Mouse (Mus musculus) kidney, adult 8-10 months (tissue): ENCODE results near the gene Cep63.

Experiments used
- DNase-seq, 2 experiments: peaks; one replicate each; pipeline ENCODE4 v3.0.0; 2022

Cep63 gene

DNA sequence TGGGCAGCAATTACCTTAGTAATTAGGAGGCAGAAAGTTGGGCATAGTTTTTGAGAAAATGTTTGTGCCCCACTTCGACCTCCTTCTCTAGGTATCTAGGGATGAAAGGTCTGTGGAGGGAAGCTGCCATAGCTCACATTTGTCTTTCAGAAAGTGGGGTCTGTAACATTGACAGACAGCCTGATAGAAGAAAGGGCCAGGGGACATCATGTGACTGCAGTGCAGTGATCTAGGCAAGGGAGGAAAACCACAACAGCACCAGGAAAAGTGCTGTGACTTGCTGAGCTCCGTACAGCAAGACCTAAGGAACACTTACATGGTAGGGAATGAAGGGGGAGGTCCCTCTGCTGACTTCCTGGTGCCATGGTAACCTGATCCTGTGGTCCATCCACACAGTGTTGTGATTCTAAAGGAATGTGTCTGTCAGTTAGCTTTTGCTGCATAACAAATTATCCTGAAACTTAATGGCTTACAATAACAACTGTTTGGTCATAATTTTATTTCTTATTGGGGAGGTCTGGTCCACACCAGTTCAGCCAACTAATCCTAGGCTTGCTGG, 5.3 kb upstream of the Cep63 start:
- no peak for DNase-seq

DNA sequence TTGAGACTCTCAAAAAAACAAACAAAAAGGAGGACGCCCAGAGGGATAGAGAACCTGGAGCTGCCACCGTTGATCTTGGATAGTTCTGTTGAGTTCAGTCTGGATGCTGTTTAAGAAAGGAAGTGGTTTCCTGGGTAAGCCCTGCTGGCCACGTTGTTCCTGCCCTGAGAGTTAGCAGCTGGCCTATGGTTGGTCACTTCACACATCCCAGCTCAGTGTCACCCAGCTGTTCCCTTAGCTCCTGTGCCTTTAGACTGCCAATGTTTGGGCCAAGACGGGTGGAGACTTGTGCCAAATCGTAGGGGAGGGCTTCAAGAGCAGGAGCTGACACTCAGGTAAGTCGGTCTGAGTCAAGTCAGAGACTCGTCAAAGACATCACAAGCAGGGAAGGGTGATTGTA, 2.7 kb upstream of the Cep63 start:
- no peak for DNase-seq

DNA sequence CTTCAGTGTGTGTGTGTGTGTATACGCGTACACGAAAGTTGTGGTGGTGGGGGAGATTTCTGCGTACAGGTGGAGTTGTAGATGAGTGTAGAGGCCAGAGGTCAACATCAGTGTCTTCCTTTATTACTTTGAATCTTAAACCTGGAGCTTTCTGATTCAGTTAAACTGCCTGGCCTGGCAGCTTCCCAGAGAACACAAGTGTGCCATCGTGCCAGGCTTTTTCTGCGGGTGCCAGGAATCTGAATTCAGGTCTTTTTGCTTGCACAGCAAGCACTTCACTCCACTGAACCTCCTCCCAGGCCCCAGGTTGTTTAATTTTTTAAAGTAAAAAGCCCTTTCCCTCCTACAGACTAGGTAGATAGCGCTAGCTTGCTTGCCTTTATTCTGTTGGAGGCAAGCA, 1.1 kb upstream of the Cep63 start:
- DNase-seq, result peak; percentile 59 to 63

GRCm38 (mm10) chr9:102626839-102627225, 498 bp upstream of the Cep63 start:
- DNase-seq, result no peak

- DNase-seq, result peak in 1 of 2 experiments; percentile 38
Observed at GRCm38 (mm10) chr9:102625401-102625982, 842 bp downstream of the Cep63 start.

- no peak for DNase-seq
Observed at GRCm38 (mm10) chr9:102623581-102623980, 2.8 kb downstream of the Cep63 start.

GRCm38 (mm10) chr9:102622876-102623275, 3.5 kb downstream of the Cep63 start:
- DNase-seq, result no peak

DNA sequence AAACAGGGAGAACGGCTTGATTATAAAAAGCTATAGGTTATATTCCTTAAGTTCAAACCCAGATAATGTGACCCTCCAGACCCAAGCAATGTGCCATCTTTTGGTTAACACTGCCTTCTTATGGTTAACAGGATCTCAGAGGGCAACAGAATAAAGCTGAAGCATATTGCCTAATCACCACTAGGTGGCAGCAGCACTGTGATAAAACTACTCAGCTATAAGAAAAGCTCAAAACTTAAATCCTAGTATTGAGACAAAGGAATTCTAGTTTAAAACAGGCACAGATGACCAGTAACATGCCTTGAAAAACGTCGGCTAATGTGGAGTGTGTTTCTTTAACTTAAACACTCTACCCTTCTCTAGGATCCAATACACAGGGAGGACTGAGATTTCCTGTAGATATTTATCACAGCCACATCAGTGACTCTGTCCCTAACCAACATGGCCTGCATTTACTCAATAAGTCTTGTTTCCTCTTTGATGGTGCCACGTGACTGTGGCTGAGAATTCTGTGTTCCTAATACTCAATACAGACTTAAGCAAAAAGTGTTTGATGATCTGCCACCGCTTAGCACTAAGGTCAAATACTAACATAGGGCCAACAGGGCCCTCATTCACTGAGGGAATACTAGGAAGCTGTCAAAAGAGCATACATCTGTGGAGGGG, 4.0 kb downstream of the Cep63 start:
- DNase-seq, result peak in 1 of 2 experiments; percentile 52

DNA sequence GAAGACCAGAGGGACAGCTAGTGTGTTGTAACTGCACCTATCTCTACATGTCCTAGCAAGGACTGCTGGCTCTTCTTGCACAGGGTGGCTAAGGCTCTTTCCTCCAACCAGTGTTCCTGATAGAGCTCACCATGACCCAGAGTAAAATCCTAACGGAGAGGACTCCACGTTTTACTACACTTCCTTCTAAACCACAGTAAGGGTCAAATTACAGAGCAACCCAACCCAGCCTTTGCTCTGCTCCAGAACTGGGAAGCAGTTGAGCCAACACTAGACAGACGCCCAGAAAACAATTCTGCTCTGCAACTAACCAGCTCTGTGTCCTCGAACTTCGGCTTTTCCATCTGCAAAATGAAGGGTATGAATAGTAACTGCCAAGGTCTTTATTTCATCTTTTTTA, 4.9 kb downstream of the Cep63 start:
- DNase-seq, result no peak

GRCm38 (mm10) chr9:102616267-102616666, 10.1 kb downstream of the Cep63 start:
- DNase-seq, result no peak

DNA sequence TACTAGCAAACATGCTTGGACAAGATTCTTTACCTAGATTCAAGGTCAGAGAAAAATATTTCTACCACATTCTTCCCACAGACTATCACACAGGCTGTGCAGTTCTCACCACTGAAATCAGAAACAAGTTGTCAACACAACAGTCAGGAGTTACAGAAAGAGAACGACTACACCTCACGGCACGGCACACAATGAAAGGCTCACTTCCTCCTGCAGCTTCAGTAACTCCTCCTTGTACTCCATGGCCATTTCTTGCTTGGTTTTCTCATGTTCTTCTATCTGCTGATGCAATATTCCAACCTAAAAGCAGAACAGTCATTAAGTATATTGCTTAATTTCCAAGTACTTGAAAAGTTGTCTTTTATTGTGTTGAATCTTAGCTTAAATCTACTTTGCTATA, 11.3 kb downstream of the Cep63 start:
- no peak for DNase-seq

DNA sequence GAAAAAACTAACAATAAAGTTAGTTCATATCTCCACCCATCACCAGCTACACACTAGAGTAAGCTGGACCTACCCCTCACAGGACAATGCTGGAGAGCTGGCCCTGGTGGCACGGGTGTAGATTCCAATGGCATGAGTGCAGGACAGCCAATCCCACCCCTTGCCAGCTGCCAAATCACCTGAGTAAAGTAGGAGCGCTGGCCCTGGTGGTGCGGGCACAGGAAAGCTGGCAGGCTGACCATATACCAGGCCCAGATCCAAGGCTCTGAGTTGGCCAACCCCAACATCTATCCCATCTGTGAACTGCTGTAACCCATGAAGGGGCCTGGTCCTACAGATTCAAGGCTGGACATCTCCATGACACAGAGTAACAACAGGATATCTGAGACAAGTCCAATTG, 17.1 kb downstream of the Cep63 start:
- no peak for DNase-seq

DNA sequence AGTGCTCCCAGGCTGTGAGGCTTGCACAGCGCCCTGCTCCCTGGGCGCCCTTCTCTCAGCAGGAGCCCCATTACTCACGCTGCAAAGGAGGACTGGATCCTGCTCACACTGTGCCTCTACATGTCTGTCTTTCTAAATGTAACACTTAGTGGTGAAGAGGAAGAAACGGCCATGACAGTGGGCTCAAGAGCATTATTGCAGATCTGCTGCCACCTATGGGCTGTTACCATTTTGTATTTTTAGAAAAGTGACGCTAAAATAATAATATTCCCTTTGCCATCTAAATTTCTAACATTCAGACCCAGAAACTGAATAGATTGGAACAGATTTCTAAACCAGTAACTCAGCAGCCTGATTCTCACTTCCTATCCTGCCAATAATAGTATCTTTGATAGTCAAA, 18.9 kb downstream of the Cep63 start:
- no peak for DNase-seq

- DNase-seq, result no peak
Observed at GRCm38 (mm10) chr9:102605162-102605561, 21.2 kb downstream of the Cep63 start.

DNA sequence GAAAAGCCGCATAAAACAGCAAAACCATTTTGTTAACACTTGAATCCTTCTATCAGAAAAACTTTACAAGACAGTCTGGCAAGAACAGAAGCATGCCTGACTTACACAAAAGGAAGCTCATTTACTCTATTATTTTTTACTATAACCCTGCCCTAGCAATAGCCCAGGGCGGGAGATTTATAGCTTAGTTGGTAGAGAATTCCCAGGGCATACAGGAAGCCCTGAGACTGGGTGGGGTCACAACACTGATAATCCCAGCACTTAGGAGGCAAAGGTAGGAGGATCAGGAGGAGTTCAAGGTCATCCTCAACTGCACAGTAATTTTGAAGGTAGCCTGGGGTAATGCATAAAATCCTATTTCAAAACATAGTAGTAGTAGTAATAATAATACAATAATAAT, 24.7 kb downstream of the Cep63 start:
- no peak for DNase-seq

DNA sequence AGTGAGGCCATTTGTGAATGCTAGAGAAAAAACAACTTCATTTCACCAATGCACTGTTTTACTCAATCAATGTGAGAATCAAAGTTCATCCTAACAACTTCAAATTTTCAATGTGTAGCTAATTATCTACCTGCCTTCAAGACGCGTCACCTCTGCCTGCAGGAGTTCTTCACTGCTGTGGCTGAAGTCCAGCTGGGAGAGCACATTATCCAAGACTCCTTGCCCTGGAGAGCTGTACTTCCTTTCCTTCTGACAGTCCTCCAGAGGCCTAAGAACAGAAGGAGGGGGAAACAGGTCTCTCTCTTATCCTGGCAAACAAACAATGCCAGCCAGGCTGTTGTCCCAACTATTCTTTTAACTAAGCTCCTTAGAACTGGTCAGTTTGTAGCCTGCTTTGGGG, 25.1 kb downstream of the Cep63 start:
- peak; percentile 69 to 70 for DNase-seq

DNA sequence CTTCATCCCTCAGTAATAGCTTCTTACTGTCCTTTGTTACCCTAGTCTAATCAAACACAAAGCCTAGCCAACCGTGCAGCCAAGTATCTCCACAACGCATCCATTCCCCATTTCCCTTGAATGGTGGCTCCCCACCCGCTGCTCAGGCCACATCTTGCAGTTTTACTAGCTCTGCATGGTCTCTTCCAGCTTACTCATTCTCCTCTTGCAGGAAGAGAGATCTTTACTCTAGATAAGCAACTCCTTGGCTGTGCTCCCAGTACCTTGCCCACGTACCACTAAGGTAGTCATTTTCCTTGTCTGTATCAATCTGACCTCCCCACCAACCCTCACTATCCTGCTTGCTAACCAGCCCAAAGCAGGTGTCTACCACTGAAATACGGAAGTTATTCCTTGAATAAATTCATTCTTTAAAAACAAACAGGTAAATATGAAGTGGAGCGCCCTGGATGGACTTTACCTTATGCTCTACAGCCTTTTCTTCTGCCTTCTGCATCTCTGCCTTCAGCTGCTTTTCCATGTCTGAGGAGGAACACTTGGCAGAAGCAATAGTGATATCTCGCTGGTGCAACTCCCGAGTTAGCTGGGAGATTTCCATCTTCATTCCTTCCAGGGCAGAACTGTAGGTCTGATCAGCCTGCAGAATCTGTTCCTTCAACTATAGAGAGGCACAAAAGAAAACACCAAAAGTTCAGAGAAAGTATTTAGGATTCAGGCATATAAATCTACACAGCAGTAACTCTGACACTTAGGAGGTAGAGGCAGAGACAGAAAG, 30.5 kb downstream of the Cep63 start:
- peak in 1 of 2 experiments; percentile 18 for DNase-seq

GRCm38 (mm10) chr9:102594667-102595393, 31.5 kb downstream of the Cep63 start:
- DNase-seq, result peak in 1 of 2 experiments; percentile 25

- DNase-seq, result no peak
Observed at GRCm38 (mm10) chr9:102587347-102587746, 39.0 kb downstream of the Cep63 start.

GRCm38 (mm10) chr9:102581921-102582469, 44.3 kb downstream of the Cep63 start:
- DNase-seq, result no peak

DNA sequence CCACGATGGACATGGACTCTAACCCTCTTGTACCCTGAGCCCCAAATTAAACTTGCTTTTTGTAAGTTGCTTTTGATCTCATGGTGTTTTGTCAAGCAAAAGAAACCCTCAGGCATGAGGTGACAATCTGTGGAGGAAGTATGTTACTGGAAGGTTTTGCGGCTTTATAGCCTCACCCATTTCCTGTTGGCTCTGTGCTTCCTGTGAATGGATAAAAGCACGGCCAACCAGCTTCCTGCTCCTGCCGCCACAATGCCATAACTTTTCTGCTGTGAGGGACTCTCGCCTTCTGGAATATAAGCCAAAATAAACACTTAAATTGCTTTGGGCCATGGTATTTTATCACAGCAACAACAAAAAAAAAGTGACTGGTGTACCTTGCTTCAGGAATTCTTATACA, 48.9 kb downstream of the Cep63 start:
- peak; percentile 9 to 11 for DNase-seq

DNA sequence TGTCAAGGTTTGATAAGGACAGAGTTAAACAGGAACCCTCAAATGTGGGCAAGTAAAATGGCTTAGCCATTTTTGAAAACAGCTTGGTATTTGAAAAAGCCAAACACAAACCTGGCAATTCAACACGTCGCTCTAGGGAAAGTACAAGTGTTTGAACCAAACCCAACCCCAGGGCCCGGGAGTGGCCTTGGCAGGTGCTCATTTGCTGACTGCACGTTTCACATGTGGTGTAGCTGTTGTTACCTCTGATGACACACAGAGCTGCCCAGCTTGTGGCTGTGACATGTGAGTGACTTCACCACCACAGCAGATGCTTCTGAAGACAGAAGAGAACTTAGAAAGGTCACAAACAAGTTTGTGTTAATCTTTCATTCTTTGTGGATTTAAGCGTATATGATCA, 53.4 kb downstream of the Cep63 start:
- no peak for DNase-seq

- DNase-seq, result no peak
Observed at GRCm38 (mm10) chr9:102558463-102558862, 67.9 kb downstream of the Cep63 start.
